Mouse (Mus musculus): ENCODE measurements around the gene Gpr6.
A peak's percentile ranks its signal among the peaks of the same experiment; 100 is the strongest.

The Gpr6 gene

DNA sequence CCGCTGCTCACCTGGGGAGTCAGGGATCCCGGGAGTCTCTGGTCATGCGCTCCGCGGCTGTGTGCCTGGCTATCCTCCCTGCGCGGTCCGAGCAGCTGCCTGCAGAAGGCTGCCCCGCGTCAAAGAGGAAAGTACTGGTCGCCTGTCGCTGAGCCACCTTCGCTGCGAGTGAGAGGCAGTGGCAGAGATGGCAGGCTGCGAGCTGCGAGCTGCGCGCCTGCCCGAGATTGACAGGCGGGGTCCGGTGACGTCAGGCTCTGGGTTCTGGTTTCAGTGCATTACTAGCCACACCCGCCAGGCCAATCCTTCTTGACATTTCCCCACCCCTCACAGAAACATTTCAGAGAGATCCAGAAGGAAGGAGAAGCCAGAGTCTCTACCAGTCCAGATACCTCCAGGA, at the start of gene Gpr6:
Gene Gpr6, minus strand, starts transcription at position 170 of the 400 bp plus-strand sequence.
- no peak for DNase-seq (ENCODE audit: low spot score in 2 of 2)

GRCm38 (mm10) chr10:41100060-41100459, 28.0 kb upstream of the Gpr6 start:
- DNase-seq (ENCODE audit: low spot score in 2 of 2), result no peak

DNA sequence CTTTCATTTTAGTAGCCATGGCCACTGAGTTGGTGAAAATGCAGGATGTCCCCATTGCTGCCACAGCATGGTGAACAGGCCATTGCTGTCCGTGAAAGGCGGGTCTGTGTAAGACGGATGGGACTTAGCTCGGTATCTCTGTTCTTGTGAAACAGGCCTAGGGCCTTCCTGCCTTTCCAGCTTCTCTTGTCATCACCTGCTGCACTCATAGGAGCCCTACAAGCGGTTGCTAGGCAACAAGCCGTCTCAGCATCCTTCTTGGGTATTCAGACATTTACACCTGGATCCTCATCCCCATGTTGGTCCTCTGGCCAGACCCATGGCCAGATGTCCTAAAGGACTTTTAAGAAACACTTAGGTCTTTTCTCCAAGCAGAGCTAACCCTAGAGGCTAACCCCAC, 26.1 kb upstream of the Gpr6 start:
- DNase-seq (ENCODE audit: low spot score in 2 of 2), result no peak

GRCm38 (mm10) chr10:41088852-41089251, 16.8 kb upstream of the Gpr6 start:
- DNase-seq (ENCODE audit: low spot score in 2 of 2), result no peak

DNA sequence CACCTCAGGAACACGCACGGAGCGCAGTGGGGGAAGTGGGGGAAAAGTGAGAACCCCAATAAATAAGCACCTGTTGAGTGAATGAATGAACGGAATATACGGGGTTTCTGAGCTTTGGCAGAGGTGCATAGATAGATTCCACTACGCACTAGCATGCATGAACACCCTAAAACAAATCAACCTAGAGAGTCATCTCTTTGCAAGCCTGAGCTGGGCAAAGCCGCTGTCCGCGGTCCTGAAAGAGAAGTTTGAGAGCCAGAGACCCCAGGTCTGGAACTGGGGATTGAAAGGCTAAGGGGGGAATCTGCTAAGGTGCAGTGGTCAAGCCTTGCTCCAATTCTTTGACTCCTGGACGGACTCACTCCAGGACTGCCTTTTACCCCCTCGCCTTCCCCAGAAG, 389 bp downstream of the Gpr6 start:
- DNase-seq (ENCODE audit: low spot score in 2 of 2), result peak in 1 of 2 experiments; percentile 15

GRCm38 (mm10) chr10:41070693-41071651, 1.1 kb downstream of the Gpr6 start:
- no peak for DNase-seq (ENCODE audit: low spot score in 2 of 2)

DNA sequence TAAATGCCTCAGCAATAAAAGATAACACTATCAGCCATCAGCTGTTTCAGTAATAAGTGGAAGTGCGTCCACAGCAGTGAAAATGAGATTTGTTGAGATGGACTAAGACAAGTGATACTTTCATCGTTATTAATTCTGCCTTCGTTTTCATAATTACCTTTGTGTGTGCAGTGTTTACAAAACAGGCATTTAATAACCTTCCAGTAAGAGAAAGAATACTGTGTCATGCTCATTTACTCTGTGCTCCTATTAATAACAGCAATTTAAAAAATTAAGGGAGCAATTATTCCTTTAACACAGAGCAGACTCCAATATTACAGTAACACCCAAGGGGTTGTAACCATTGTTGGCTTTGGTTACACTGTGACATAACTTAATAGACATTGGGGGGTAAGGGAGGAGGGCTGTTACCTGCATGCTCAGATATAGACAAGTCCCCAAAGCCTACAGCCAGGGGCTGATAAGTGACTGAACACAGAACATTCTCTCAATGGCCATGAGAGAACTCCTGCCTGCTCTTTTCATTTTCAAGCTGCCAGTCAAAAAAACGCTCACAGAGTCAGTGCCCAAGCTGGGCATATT, 11.7 kb downstream of the Gpr6 start:
- DNase-seq (ENCODE audit: low spot score in 2 of 2), result no peak

GRCm38 (mm10) chr10:41055581-41055980, 16.5 kb downstream of the Gpr6 start:
- no peak for DNase-seq (ENCODE audit: low spot score in 2 of 2)

DNA sequence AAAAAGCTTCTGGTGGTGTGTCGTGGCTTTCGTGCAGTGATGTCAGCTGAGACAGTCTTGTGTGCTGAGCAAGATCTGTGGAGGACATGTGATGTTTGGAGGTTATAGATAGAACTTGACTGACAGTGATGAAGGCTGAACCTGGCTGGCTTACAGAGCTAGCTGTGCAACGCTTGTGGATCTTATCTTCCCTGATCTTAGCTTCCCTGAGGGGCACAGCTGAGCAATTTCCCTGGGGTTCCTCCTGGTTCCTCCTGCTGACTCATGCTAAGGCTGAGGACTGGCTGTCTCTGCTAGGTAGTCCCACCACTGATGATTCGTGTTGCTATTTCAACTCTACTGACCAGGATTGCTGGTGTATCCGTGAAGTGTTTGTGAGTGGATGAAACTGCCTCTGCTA, 18.1 kb downstream of the Gpr6 start:
- DNase-seq (ENCODE audit: low spot score in 2 of 2), result no peak

DNA sequence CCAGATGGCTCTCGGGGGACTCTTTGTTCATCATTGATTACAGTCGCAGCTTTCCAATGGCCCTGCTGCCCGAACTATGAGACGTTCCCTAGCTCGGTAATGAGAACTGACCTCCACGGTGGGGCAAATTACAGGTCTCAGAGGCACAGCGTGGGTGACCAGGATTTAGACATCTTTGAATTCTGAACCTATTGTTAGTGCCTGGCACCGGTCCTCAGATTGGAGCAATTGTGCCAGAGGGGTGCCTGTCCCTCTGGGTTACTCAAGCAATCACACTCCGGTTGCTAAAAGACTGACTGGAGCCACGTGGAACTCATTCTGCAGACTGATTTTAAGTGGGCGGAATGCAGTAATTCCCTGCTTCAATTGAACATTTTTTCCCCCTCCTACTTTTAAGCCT, 29.8 kb downstream of the Gpr6 start:
- DNase-seq (ENCODE audit: low spot score in 2 of 2), result no peak

GRCm38 (mm10) chr10:41041478-41041877, 30.6 kb downstream of the Gpr6 start:
- DNase-seq (ENCODE audit: low spot score in 2 of 2), result no peak

GRCm38 (mm10) chr10:41040530-41041085, 31.5 kb downstream of the Gpr6 start:
- DNase-seq (ENCODE audit: low spot score in 2 of 2), result no peak

- no peak for DNase-seq (ENCODE audit: low spot score in 2 of 2)
Observed at GRCm38 (mm10) chr10:41038476-41038875, 33.6 kb downstream of the Gpr6 start.

DNA sequence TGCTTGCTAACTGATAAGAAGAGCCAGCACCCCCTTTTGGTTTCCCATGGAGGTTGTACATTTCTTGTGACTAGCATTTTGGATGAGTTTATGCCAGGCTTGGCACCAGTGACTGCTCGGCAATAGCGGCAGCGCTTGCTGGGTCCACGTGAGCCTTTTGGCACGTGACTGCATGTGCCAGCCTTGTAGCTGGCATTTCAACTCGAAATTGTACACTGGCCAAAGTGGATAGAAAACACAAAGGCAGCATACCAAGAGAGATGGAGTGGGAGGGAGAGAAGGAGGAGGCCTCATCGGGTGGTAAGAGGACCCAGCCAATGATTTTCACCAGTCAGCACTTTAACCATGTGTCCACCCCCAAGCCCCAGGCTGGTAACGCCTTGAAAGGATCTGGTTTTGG, 34.4 kb downstream of the Gpr6 start:
- DNase-seq (ENCODE audit: low spot score in 2 of 2), result no peak

- no peak for DNase-seq (ENCODE audit: low spot score in 2 of 2)
Observed at GRCm38 (mm10) chr10:41032811-41033210, 39.3 kb downstream of the Gpr6 start.

DNA sequence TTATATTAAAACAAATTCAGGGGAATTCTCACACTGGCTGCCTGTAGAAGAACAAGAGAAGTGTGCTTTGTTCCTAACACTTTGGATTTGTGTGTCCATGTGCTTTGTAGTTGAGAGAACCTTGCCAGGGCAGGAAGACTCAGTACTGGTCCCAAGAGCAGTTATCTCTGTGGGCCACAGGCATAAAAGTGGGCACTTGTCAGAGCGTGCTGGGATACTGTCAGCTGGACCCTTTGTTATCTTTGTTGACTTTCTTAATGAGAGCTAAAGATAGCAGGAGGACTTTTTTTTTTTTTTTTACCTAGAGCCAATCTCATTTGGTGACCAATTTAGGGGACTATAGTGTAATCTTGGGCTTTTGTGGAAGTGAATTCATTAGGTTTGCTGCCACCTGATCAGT, 47.2 kb downstream of the Gpr6 start:
- no peak for DNase-seq (ENCODE audit: low spot score in 2 of 2)

DNA sequence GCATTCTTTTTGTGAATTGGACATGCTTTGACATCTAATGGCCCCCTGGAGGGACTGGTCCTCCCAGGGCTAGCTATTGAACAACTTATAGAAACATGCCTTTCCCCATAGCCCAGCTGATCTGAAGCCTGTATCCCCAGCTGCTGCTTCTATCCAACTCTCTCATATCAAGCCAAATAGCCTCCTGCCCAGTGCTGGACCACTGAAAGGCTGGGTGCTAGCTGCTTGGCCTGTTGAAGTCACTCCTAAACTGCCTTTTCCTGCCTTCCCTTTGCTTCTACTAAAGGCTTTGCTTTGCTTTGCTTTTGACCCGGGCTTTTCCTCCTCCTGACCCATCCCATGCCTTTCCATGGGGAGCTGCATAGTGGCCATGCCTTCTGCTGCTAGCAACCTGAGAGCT, 47.7 kb downstream of the Gpr6 start:
- DNase-seq (ENCODE audit: low spot score in 2 of 2), result no peak

- no peak for DNase-seq (ENCODE audit: low spot score in 2 of 2)
Observed at GRCm38 (mm10) chr10:41022226-41022625, 49.9 kb downstream of the Gpr6 start.

All from thymus, postnatal 10 days (tissue).